34 mouse cellular contexts compared by ENCODE assay signal in the genomic region with DNA sequence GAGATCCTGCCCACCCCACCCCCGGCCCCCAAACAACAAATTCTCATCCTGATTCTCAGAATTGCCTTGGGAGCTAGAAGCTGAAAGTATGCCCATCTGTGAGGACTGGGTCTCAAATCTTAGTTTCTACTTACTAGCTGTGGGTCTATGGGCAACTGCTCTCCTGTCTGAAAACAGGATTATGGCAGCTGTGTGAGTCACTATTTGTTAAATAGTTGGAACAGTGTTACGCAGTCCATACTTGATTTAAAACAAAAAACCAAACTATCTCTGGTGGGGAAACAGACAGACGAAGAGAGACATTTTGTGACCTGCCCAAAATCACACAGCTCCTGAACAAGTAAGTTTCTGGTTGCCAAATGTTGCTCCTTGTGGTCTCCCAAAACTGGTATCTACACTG. TPM values are rescaled to one million over a fixed set of nuclear protein-coding genes. Genes with fewer than 3 reads are reported as not detected.
"Had no signal": no experiment of that assay in that cellular context is flagged by ENCODE, and none has a peak within 500 bp of the region (broad histone marks: within the 10 kb centered on the region; RNA-seq: fewer than 3 reads in every experiment).

No protein-coding gene starts in this region.

- H3K27ac ChIP-seq: gastrocnemius, adult 2 months; heart, embryonic 10.5 days; hindbrain, embryonic 10.5 days; hindbrain, embryonic 12.5 days; hindbrain, embryonic 14.5 days; intestine, embryonic 15.5 days; layer of hippocampus, adult 2 months; left cerebral cortex, adult 2 months; limb, embryonic 10.5 days; limb, embryonic 12.5 days; liver, embryonic 13.5 days; liver, embryonic 15.5 days had no signal

- H3K4me3 ChIP-seq: gastrocnemius, adult 2 months; heart, embryonic 10.5 days; heart, embryonic 12.5 days; hindbrain, embryonic 10.5 days; hindbrain, embryonic 12.5 days; layer of hippocampus, adult 2 months; left cerebral cortex, adult 2 months; liver, embryonic 13.5 days; liver, embryonic 15.5 days had no signal

- H3K36me3 ChIP-seq: hindbrain, embryonic 12.5 days; intestine, embryonic 15.5 days; liver, embryonic 15.5 days had no signal

- DNase-seq: gastrocnemius, adult 2 months; gastrocnemius, postnatal 10 days; gastrocnemius, postnatal 25 days; heart, adult 18-20 months; heart, postnatal 10 days; heart, postnatal 4 days; kidney, adult 18-20 months; kidney, adult 8-10 months; kidney, postnatal 10 days; kidney, postnatal 4 days; liver; liver, embryonic 13.5 days had no signal

RNA-seq across cellular contexts. Expression of a gene that starts 2.3 kb away (rescaled TPM):
- total RNA-seq: gastrocnemius, adult 2 months; gastrocnemius, postnatal 10 days; gastrocnemius, postnatal 25 days; gastrocnemius, postnatal 4 days; heart, adult 18-20 months; heart, postnatal 10 days; heart, postnatal 25 days; heart, postnatal 4 days; layer of hippocampus, adult 2 months; layer of hippocampus, postnatal 10 days; layer of hippocampus, postnatal 25 days; left cerebral cortex, postnatal 14 days; left cerebral cortex, postnatal 36 days had no signal
- polyA plus RNA-seq: heart, embryonic 12.5 days; heart, embryonic 14.5 days; hindbrain, embryonic 10.5 days; hindbrain, embryonic 12.5 days; hindbrain, embryonic 14.5 days; hindbrain, embryonic 16.5 days; inflammation-experienced regulatory T-cells, adult 6 months; intestine, embryonic 15.5 days; intestine, postnatal 0 days; kidney, embryonic 14.5 days; limb, embryonic 10.5 days; limb, embryonic 12.5 days; liver, embryonic 13.5 days; liver, embryonic 15.5 days had no signal

RNA-seq across cellular contexts. Expression of a gene that starts 18.6 kb away (rescaled TPM):
- total RNA-seq: gastrocnemius, adult 2 months; gastrocnemius, postnatal 25 days; layer of hippocampus, postnatal 25 days had no signal
